ENCODE assay signal across 20 mouse cellular contexts in genomic region chr19:43659632-43660031, GRCm38 (mm10). TPM values are rescaled to one million over a fixed set of nuclear protein-coding genes. Genes with fewer than 3 reads are reported as not detected.
"Had no signal": no experiment of that assay in that cellular context is flagged by ENCODE, and none has a peak within 500 bp of the region (broad histone marks: within the 10 kb centered on the region; RNA-seq: fewer than 3 reads in every experiment).

No protein-coding gene starts in this region.

- H3K9ac ChIP-seq: kidney, embryonic 15.5 days; limb, embryonic 12.5 days; liver, embryonic 13.5 days; liver, postnatal 0 days; lung, embryonic 15.5 days; midbrain, embryonic 12.5 days; neural tube, embryonic 15.5 days had no signal

- ATAC-seq: liver, postnatal 0 days had no signal

- H3K4me1 ChIP-seq: lung, embryonic 15.5 days had no signal

- H3K4me3 ChIP-seq: kidney, embryonic 15.5 days; layer of hippocampus, adult 2 months; limb, embryonic 12.5 days; liver, embryonic 13.5 days; lung, embryonic 15.5 days; midbrain, embryonic 12.5 days; myocyte; neural tube, embryonic 15.5 days had no signal

- H3K27ac ChIP-seq: kidney, embryonic 15.5 days; layer of hippocampus, adult 2 months; limb, embryonic 12.5 days; liver, embryonic 13.5 days; lung, embryonic 15.5 days; midbrain, embryonic 12.5 days; neural tube, embryonic 15.5 days; stomach, postnatal 0 days had no signal

- H3K4me2 ChIP-seq: kidney, embryonic 15.5 days; limb, embryonic 12.5 days; liver, embryonic 13.5 days; lung, embryonic 15.5 days; midbrain, embryonic 12.5 days; neural tube, embryonic 15.5 days had no signal

- H3K9me3 ChIP-seq: kidney, embryonic 15.5 days; limb, embryonic 12.5 days; liver, embryonic 13.5 days; lung, embryonic 15.5 days; midbrain, embryonic 12.5 days; neural tube, embryonic 15.5 days had no signal

- H3K27me3 ChIP-seq: lung, embryonic 15.5 days; midbrain, embryonic 12.5 days; neural tube, embryonic 15.5 days had no signal

- DNase-seq: kidney, postnatal 4 days; liver; liver, embryonic 13.5 days; liver, postnatal 0 days; lung, postnatal 14 days; right cerebral cortex, adult 18-20 months; right cerebral cortex, postnatal 25 days; thymus, postnatal 14 days had no signal

RNA-seq across cellular contexts. Expression of gene Nkx2-3, which starts 47.5 kb away (rescaled TPM):
- total RNA-seq: layer of hippocampus, adult 2 months; layer of hippocampus, postnatal 10 days; left cerebral cortex, postnatal 36 days; megakaryocyte-erythroid progenitor cell, adult 5-6 weeks had no signal
- polyA plus RNA-seq: limb, embryonic 12.5 days; lung, embryonic 15.5 days; myocyte; neural tube, embryonic 15.5 days; urinary bladder, adult 2 months had no signal
